Mouse (Mus musculus) olfactory bulb, adult 2 months (tissue): ENCODE results near the gene Aqp8. TPM values are rescaled to one million over a fixed set of nuclear protein-coding genes. Genes with fewer than 3 reads are reported as not detected.

ENCODE experiments used
- H3K27ac ChIP-seq: fragments of 200-500 bp; 2 replicates; pipeline ENCODE4 v1.5.1; 2012; ENCODE audit warnings: low read depth, low read length; ENCODE audit not compliant: insufficient read depth
- H3K4me1 ChIP-seq: fragments of 200-500 bp; 2 replicates; pipeline ENCODE4 v1.6.1; 2012; ENCODE audit warnings: low read length; ENCODE audit not compliant: control insufficient read depth, insufficient read depth
- H3K4me3 ChIP-seq: fragments of 200-500 bp; 2 replicates; pipeline ENCODE4 v1.5.1; 2012; ENCODE audit warnings: mild to moderate bottlenecking, low read depth, low read length, moderate library complexity; ENCODE audit not compliant: insufficient read depth
- CTCF ChIP-seq: fragments of 200-500 bp; IDR thresholded peaks from 2 replicates; pipeline ENCODE4 v1.5.1; 2012; ENCODE audit warnings: low read depth, mild to moderate bottlenecking, low read length, moderate library complexity; ENCODE audit not compliant: insufficient read depth
- POLR2A ChIP-seq: fragments of 200-500 bp; IDR thresholded peaks from 2 replicates; pipeline ENCODE4 v1.6.1; 2012; ENCODE audit warnings: mild to moderate bottlenecking, low read depth, low read length, moderate library complexity; ENCODE audit not compliant: insufficient read depth
- WGBS: fragments of 180-500 bp; shearing (Covaris S2); methylation state at CpG from one replicate; pipeline ENCODE4 v1.1.7; 2018; 5-methylcytosine and 5-hydroxymethylcytosine counted together
- polyA plus RNA-seq: library from polyadenylated mRNA; stranded (reverse); fragments of >200 nt; gene quantifications from 2 replicates; pipeline ENCODE4 v1.2.4, GENCODE M21; 2012; ENCODE audit warnings: low replicate concordance; ENCODE audit not compliant: missing spikeins, insufficient read depth, insufficient read length

The Aqp8 gene
- polyA plus RNA-seq, 1 experiment: not detected

DNA sequence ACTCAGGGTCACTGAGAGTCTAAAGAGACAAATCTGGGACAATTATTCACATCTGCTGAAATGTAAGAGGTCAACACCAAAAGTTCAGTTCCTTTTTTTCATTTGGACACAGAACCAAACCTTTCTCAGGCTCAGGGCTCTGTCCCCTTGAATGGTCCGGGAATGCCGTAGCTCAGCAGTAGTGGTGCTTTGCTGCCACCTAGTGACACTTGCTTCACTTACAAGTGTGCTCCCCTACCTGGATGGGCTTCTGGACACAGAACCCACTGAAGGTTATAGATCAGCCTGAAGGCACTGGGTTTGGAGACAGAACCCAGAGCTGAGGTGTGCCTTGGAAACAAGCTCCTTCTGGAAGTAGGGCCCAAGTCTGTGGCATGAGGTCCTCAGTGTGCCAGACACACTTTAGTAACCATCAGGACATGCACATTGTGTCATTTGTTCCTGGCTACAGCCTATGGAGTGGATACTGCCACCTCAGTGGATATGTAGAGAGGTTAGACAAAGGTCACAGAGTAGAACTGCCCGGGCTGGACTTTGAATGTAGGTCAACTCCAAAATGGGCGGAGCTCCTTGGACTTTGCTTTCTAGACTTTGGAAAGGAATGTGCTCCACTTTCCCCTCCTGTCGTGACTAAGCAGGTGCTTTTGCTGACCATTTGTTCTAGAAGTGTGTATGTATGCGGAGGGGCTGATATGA, 3.7 kb downstream of the Aqp8 start:
- WGBS: 39% methylated on average over 6 of the region's 6 CpGs
- Histone ChIP-seq H3K4me1 (no peaks in the 10 kb centered on the region), H3K4me3 (no peak overlapping the region), H3K27ac (no peak overlapping the region)
- TF ChIP-seq POLR2A (no peak), CTCF (0 out of 2 replicates have a peak, but pooled peaks have one; percentile 48)

DNA sequence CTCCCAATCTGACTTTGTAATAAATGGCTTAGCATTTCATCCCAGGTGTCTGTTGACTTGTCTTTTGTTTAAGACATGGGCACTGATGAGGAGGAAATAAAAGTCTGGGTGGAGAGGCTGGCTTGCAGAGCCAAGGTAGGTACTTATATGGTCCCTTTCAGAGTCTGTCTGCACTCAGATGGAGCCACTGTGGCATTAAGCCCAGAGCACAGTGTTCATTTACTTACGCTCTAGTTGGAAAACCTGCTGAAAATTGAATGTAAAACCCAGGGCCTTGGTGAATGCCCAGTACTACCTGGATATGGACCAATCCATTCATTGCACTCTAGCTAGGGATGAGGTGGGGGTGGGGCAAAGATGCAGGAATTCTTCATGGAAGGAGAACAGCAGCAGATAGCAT, 5.9 kb downstream of the Aqp8 start:
- TF ChIP-seq POLR2A (no peak), CTCF (no peak)
- H3K27ac ChIP-seq: no peak overlapping the region
- H3K4me3 ChIP-seq: no peak overlapping the region
- no peaks in the 10 kb centered on the region for H3K4me1 ChIP-seq
- 80% methylated on average over 1 of the region's 1 CpGs for WGBS

DNA sequence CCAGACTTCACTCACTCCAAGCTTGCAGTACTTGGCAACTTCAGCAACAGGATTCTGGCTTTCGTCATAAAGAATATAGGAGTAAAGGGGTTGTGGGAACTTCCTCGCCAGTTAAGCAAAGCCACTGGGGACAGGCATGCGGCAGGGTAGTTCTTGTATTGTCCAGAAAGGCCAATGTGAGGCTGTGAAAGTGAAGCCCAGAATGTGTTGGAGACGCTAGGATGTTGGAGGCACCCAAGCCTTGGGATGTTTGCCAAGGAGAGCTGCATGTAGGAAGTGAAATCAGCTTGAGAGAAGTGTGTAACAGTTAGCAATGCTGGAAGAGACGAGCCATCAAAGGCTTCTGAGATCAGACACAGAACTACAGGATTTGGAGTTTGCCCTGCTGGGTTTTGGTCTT, 25.6 kb downstream of the Aqp8 start:
- WGBS: 61% methylated on average over 5 of the region's 5 CpGs
- H3K27ac ChIP-seq: no peak overlapping the region
- TF ChIP-seq CTCF (no peak), POLR2A (no peak)
- H3K4me3 ChIP-seq: no peak overlapping the region
- no peaks in the 10 kb centered on the region for H3K4me1 ChIP-seq

DNA sequence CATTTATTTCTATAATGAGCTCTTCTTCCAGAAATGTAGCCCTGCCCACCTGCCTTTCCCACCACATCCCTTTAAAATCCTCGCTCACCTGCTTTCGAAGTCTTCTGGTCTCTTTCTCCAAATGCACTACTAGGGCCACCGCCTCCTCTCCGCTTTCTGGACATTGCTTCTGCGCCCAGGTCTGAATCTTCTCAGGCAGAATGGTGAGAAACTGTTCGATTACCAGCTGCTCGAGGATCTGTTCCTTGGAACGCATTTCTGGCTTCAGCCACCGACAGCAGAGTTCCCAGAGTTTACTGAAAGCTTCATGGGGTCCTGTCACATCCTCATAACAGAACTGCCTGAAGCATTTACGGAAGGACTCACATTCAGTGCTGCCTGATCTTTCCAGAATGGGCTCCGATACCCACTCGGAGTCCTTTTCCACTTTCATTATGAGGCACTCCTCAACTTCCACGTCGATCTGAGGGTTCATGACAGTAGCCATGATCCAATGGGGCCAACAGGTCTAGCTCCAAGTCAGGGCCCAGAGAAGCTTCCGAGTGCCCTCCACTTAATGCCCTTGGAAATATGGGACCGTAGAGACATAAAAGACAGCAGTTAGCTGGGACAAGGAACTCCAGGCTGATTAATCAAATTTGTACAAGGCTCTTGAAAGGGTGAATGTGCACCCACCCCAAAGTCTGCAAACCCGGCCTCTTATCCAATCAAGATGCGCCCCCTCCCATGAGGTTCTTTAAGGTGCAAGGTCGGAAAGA, 37.6 kb downstream of the Aqp8 start:
- Histone ChIP-seq H3K4me1 (peaks cover 13% of the 10 kb centered on the region), H3K4me3 (peak overlapping the region; percentile 90), H3K27ac (peak overlapping the region; percentile 67; the same call in 1 of the 2 replicates)
- WGBS: 20% methylated on average over 19 of the region's 19 CpGs
- no peak for TF ChIP-seq POLR2A
- no peak for TF ChIP-seq CTCF

DNA sequence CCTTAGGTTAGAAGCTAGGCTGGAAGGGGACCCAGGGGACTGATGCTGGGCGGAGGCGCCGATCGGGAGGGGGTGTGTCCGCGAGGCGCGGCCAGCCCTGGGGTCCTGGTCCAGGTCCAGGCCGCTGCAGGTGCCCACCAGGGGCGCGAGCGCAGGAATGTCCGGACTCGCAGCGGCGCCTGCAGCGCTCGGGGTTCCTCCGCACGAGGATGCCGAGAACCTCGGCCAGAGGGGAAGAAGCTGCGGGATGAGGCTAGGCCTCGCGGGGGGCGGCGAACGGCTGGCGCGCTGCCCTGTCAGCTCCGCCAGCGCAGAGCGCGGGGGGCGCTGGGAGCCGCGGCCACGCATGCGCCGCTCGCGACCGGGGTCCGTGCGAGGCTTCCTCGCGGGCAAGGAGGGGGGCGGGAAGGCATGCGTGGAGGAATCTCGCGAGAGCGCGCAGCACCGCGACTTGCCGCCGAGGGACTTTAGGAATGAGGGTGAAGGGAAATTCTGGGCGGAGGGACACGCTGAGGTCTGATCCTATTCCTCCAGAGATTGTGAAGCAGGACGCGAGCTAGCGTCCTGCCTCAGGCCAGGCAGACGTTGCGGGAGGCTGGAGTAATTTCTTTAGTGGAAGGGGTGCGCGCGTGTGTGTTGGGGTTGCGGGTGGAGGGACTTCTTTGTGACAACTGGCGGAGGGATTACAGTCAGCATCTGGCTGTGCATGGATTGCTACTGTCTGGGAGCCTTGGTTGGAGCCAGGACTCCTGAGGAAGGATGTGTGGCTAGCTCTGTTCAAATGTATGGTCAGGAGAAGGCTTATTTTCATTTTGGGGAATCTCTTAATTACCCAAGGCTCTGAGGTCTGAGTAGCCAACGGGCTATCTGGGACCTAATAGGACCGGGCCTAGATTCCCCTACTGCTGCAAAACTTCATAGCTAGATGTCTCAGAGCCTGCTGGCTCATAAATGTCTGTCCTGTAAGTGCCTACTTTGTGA, 38.4 kb downstream of the Aqp8 start, which contains the start of gene Zkscan2:
Gene Zkscan2 (minus strand): TSS at position 211 of the 981 bp plus-strand sequence.
- under 1% methylated on average over 69 of the region's 71 CpGs for WGBS
- Histone ChIP-seq H3K4me1 (peaks cover 13% of the 10 kb centered on the region), H3K4me3 (peak within 1 kb of the TSS; percentile 90), H3K27ac (peak within 1 kb of the TSS; percentile 98)
- TF ChIP-seq POLR2A (peak; percentile 80), CTCF (peak; percentile 24; the same call in 1 of the 2 replicates)

DNA sequence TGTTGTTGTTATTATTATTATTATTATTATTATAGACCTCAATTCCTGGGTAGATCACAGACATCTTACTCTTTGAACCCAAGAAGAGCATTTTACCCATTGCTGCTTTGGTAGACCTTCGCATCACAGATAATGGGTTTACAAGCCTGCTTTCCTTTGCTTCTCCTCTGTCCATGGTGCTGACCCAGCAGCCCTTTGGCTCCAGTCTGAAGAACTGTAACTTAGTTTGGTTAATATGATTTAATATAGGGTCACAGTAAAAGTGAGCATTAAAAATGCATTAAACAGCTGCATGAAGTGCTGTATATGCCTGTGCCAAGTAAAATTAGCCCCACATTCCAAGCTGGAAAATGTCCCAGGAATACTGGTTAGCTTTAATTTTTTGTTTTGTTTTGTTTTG, 41.3 kb downstream of the Aqp8 start:
- WGBS: 69% methylated on average over 1 of the region's 1 CpGs
- H3K4me3 ChIP-seq: no peak overlapping the region
- no peak for TF ChIP-seq POLR2A
- no peak for TF ChIP-seq CTCF
- no peak overlapping the region for H3K27ac ChIP-seq
- peaks cover 15% of the 10 kb centered on the region for H3K4me1 ChIP-seq

DNA sequence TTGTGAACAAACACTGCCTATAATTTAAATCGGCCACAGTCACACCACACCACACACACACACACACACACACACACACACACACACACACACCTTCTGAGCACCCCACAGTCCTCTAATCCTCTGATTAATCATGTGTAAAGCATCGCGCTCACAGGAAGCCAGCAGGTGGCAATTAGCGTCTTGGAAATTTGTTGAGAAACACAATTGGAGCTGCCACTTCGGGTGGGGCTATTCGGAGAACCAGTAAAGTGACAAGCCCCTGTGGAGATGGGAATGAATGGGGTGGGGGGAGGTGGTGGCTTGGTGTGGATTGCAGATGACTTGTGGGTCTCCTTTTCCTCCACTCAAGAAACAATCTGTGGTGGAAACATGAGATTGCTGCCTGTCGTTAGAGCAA, 45.9 kb downstream of the Aqp8 start:
- H3K4me3 ChIP-seq: no peak overlapping the region
- WGBS: 22% methylated on average over 7 of the region's 7 CpGs
- TF ChIP-seq CTCF (no peak), POLR2A (no peak)
- H3K27ac ChIP-seq: no peak overlapping the region
- peaks cover 4% of the 10 kb centered on the region for H3K4me1 ChIP-seq

Other genes starting within 250 kb of the Aqp8 start
- gene Slc5a11, start 247.5 kb upstream of the Aqp8 start, polyA plus RNA-seq: not detected in 2 replicates
- not detected in 2 replicates for gene Lcmt1, start 92.5 kb upstream of the Aqp8 start, polyA plus RNA-seq
- not detected in 2 replicates for gene Arhgap17, start 92.4 kb upstream of the Aqp8 start, polyA plus RNA-seq
- not detected in 2 replicates for gene Zkscan2, start 38.2 kb downstream of the Aqp8 start, polyA plus RNA-seq